Mouse (Mus musculus): ENCODE measurements at regions not wholly inside any gene's neighbourhood (a gene's known extent, or its start where the extent isn't known, plus 50 kb on each side); places are given as distances from the start of the nearest gene placed in this dataset.

- no peak for DNase-seq (ENCODE audit: extremely low spot score in 1 of 2, low spot score in 1 of 2)
These were observed 61.2 kb downstream of the Ascl1 start for GRCm38 (mm10) chr10:87432306-87432705.

- no peak for DNase-seq (ENCODE audit: extremely low spot score in 1 of 2, low spot score in 1 of 2)
These were observed 73.5 kb downstream of the Ascl1 start for GRCm38 (mm10) chr10:87419940-87420385.

- no peak for DNase-seq (ENCODE audit: extremely low spot score in 1 of 2, low spot score in 1 of 2)
These were observed 74.1 kb downstream of the Ascl1 start for GRCm38 (mm10) chr10:87419245-87419939.

- no peak for DNase-seq (ENCODE audit: extremely low spot score in 1 of 2, low spot score in 1 of 2)
These were observed 99.1 kb downstream of the Ascl1 start for GRCm38 (mm10) chr10:87394296-87394921.

- no peak for DNase-seq (ENCODE audit: extremely low spot score in 1 of 2, low spot score in 1 of 2)
These were observed 104.3 kb downstream of the Ascl1 start for GRCm38 (mm10) chr10:87389148-87389547.

GRCm38 (mm10) chr10:87385276-87385675 is 108.2 kb downstream of the Ascl1 start:
- no peak for DNase-seq (ENCODE audit: extremely low spot score in 1 of 2, low spot score in 1 of 2)

- no peak for DNase-seq (ENCODE audit: extremely low spot score in 1 of 2, low spot score in 1 of 2)
These were observed 108.8 kb downstream of the Ascl1 start for GRCm38 (mm10) chr10:87384606-87385206.

GRCm38 (mm10) chr10:87351400-87352172 is 141.9 kb downstream of the Ascl1 start:
- peak; percentile 13 to 16 for DNase-seq (ENCODE audit: extremely low spot score in 1 of 2, low spot score in 1 of 2)

- no peak for DNase-seq (ENCODE audit: extremely low spot score in 1 of 2, low spot score in 1 of 2)
These were observed 142.4 kb downstream of the Ascl1 start for GRCm38 (mm10) chr10:87351079-87351399.

- no peak for DNase-seq (ENCODE audit: extremely low spot score in 1 of 2, low spot score in 1 of 2)
These were observed 158.3 kb downstream of the Ascl1 start for GRCm38 (mm10) chr10:87335176-87335575.

GRCm38 (mm10) chr10:87333311-87333710 is 160.1 kb downstream of the Ascl1 start:
- no peak for DNase-seq (ENCODE audit: extremely low spot score in 1 of 2, low spot score in 1 of 2)

- DNase-seq (ENCODE audit: extremely low spot score in 1 of 2, low spot score in 1 of 2): no peak
These were observed 164.0 kb downstream of the Ascl1 start for GRCm38 (mm10) chr10:87329471-87329870.

- DNase-seq (ENCODE audit: extremely low spot score in 1 of 2, low spot score in 1 of 2): no peak
These were observed 167.7 kb downstream of the Ascl1 start for GRCm38 (mm10) chr10:87325769-87326168.

GRCm38 (mm10) chr10:87325143-87325542 is 168.3 kb downstream of the Ascl1 start:
- DNase-seq (ENCODE audit: extremely low spot score in 1 of 2, low spot score in 1 of 2): no peak

- DNase-seq (ENCODE audit: extremely low spot score in 1 of 2, low spot score in 1 of 2): no peak
These were observed 183.8 kb downstream of the Ascl1 start for GRCm38 (mm10) chr10:87309601-87310062.

- no peak for DNase-seq (ENCODE audit: extremely low spot score in 1 of 2, low spot score in 1 of 2)
These were observed 184.6 kb downstream of the Ascl1 start for GRCm38 (mm10) chr10:87308815-87309396.

GRCm38 (mm10) chr10:87297166-87297565 is 196.3 kb downstream of the Ascl1 start:
- no peak for DNase-seq (ENCODE audit: extremely low spot score in 1 of 2, low spot score in 1 of 2)

GRCm38 (mm10) chr10:87293317-87293716 is 200.1 kb downstream of the Ascl1 start:
- no peak for DNase-seq (ENCODE audit: extremely low spot score in 1 of 2, low spot score in 1 of 2)

- DNase-seq (ENCODE audit: extremely low spot score in 1 of 2, low spot score in 1 of 2): no peak
These were observed 206.6 kb downstream of the Ascl1 start for GRCm38 (mm10) chr10:87286831-87287230.

GRCm38 (mm10) chr10:87284296-87284695 is 209.2 kb downstream of the Ascl1 start:
- DNase-seq (ENCODE audit: extremely low spot score in 1 of 2, low spot score in 1 of 2): no peak

Data from layer of hippocampus, postnatal 25 days (tissue).